15 mouse cellular contexts compared by ENCODE assay signal in the genomic region with DNA sequence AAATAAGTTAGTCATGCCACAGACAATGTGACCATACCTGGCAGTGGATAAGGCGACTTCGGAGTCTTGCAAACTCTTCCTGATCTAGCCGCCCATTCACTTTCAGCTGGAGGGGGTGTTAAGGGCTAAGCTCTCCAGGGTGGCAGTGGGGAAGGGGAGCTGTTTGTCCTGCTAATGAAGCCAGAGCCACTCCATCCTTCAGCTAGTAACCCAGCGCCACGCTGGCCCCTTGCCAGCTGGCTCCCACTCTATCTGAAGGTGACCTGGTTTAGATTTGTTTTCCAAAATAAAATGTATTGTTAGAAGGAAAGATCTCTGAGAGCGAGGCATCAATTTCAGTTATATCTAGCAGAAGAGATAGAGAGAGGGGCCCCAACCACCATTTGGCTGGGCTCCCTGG.
DNase-seq lines count a peak whose midpoint lies in the region; ATAC-seq and TF ChIP-seq lines count a peak whose summit lies in the region.
"Had no signal": no experiment of that assay in that cellular context is flagged by ENCODE, and none has a peak within 500 bp of the region (broad histone marks: within the 10 kb centered on the region; RNA-seq: fewer than 3 reads in every experiment).

No protein-coding gene starts in this region.

- H3K4me2 ChIP-seq in hindbrain, embryonic 11.5 days (replicated peaks; ENCODE audit: low read depth, low read length): no peak overlapping the region
- no peak overlapping the region for H3K4me2 ChIP-seq in hindbrain, postnatal 0 days (ENCODE audit: low read depth, low read length)
- no peak overlapping the region for H3K4me2 ChIP-seq in forebrain, postnatal 0 days (ENCODE audit: low read depth)
- H3K4me2 ChIP-seq: embryonic facial prominence, embryonic 15.5 days; heart, embryonic 11.5 days had no signal

- DNase-seq in hindbrain, embryonic 11.5 days (ENCODE audit: low spot score): no peak
- no peak for DNase-seq in hindbrain, embryonic 10.5 days (ENCODE audit: low spot score)
- DNase-seq in cerebellum, adult 11 months: peak; percentile 26
- peak; percentile 38 for DNase-seq in cerebellum, adult 9-11 months
- peak; percentile 64 for DNase-seq in hindbrain, postnatal 0 days (ENCODE audit: low spot score)
- no peak for DNase-seq in layer of hippocampus, postnatal 14 days (ENCODE audit: low spot score in 2 of 2)
- no peak for DNase-seq in forebrain, postnatal 0 days
- DNase-seq: liver, postnatal 0 days; lung, postnatal 4 days; right cerebral cortex, postnatal 4 days; thymus, adult 2 months had no signal

- H3K9ac ChIP-seq in hindbrain, embryonic 11.5 days (ENCODE audit: low read depth, low read length): no peak overlapping the region
- H3K9ac ChIP-seq in hindbrain, postnatal 0 days (replicated peaks; ENCODE audit: low read length): no peak overlapping the region
- H3K9ac ChIP-seq in forebrain, postnatal 0 days: no peak overlapping the region
- H3K9ac ChIP-seq: embryonic facial prominence, embryonic 15.5 days; liver, postnatal 0 days had no signal

- no peak for TF ChIP-seq CTCF in hindbrain, postnatal 0 days (IDR thresholded peaks at IDR 0.05; ENCODE audit: low read depth)
- no peak for TF ChIP-seq CTCF in forebrain, postnatal 0 days (IDR thresholded peaks at IDR 0.05; ENCODE audit: low read depth)

- H3K36me3 ChIP-seq in hindbrain, embryonic 11.5 days (ENCODE audit: control insufficient read depth, insufficient read depth, low read length): no peaks in the 10 kb centered on the region
- H3K36me3 ChIP-seq in hindbrain, embryonic 10.5 days: no peaks in the 10 kb centered on the region
- no peaks in the 10 kb centered on the region for H3K36me3 ChIP-seq in hindbrain, postnatal 0 days (ENCODE audit: insufficient read depth, low read length)
- no peaks in the 10 kb centered on the region for H3K36me3 ChIP-seq in forebrain, postnatal 0 days (ENCODE audit: insufficient read depth)
- H3K36me3 ChIP-seq: embryonic facial prominence, embryonic 15.5 days had no signal

- H3K27me3 ChIP-seq in hindbrain, embryonic 11.5 days (ENCODE audit: control insufficient read depth, insufficient read depth, low read length): no peaks in the 10 kb centered on the region
- no peaks in the 10 kb centered on the region for H3K27me3 ChIP-seq in hindbrain, embryonic 10.5 days (ENCODE audit: insufficient read depth, poor library complexity, severe bottlenecking)
- no peaks in the 10 kb centered on the region for H3K27me3 ChIP-seq in hindbrain, postnatal 0 days (ENCODE audit: insufficient read depth, low read length)
- no peaks in the 10 kb centered on the region for H3K27me3 ChIP-seq in forebrain, postnatal 0 days (ENCODE audit: insufficient read depth, low read length)
- H3K27me3 ChIP-seq: embryonic facial prominence, embryonic 15.5 days had no signal

- H3K4me1 ChIP-seq in hindbrain, embryonic 11.5 days (replicated peaks; ENCODE audit: control insufficient read depth, insufficient read depth, low read length): 0 out of 2 replicates have a peak, but pooled peaks cover 4% of the 10 kb centered on the region
- peaks cover 11% of the 10 kb centered on the region for H3K4me1 ChIP-seq in hindbrain, embryonic 10.5 days (replicated peaks)
- peaks cover 13% of the 10 kb centered on the region; the same call in 1 of the 2 replicates for H3K4me1 ChIP-seq in hindbrain, postnatal 0 days (ENCODE audit: insufficient read depth, low read length)
- no peaks in the 10 kb centered on the region for H3K4me1 ChIP-seq in forebrain, postnatal 0 days (ENCODE audit: insufficient read depth)
- H3K4me1 ChIP-seq: embryonic facial prominence, embryonic 15.5 days had no signal

- peak overlapping the region; percentile 40 for H3K27ac ChIP-seq in hindbrain, embryonic 11.5 days (ENCODE audit: low read depth, low read length)
- no peak overlapping the region for H3K27ac ChIP-seq in hindbrain, embryonic 10.5 days
- H3K27ac ChIP-seq in hindbrain, postnatal 0 days: peak overlapping the region; percentile 60; the same call in 1 of the 2 replicates
- H3K27ac ChIP-seq in forebrain, postnatal 0 days (ENCODE audit: low read depth, low read length): no peak overlapping the region
- H3K27ac ChIP-seq: embryonic facial prominence, embryonic 15.5 days had no signal

- H3K9me3 ChIP-seq in hindbrain, embryonic 11.5 days (ENCODE audit: control insufficient read depth, low read length): no peaks in the 10 kb centered on the region
- H3K9me3 ChIP-seq in hindbrain, embryonic 10.5 days: no peaks in the 10 kb centered on the region
- no peaks in the 10 kb centered on the region for H3K9me3 ChIP-seq in hindbrain, postnatal 0 days (ENCODE audit: low read length)
- no peaks in the 10 kb centered on the region for H3K9me3 ChIP-seq in forebrain, postnatal 0 days (ENCODE audit: low read length)
- H3K9me3 ChIP-seq: embryonic facial prominence, embryonic 15.5 days had no signal

- no peak for ATAC-seq in hindbrain, embryonic 11.5 days (ENCODE audit: low FRiP score)
- no peak for ATAC-seq in hindbrain, postnatal 0 days
- no peak for ATAC-seq in forebrain, postnatal 0 days
- ATAC-seq: forebrain, embryonic 14.5 days; intestine, postnatal 0 days; liver, postnatal 0 days had no signal

- H3K4me3 ChIP-seq in hindbrain, embryonic 11.5 days (ENCODE audit: low read depth, low read length): no peak overlapping the region
- H3K4me3 ChIP-seq in hindbrain, embryonic 10.5 days: no peak overlapping the region
- H3K4me3 ChIP-seq in hindbrain, postnatal 0 days (ENCODE audit: low read length): no peak overlapping the region
- no peak overlapping the region for H3K4me3 ChIP-seq in forebrain, postnatal 0 days (ENCODE audit: low read depth, low read length)
- H3K4me3 ChIP-seq: embryonic facial prominence, embryonic 15.5 days had no signal

- 47% methylated on average over 6 of the region's 6 CpGs for WGBS in hindbrain, embryonic 11.5 days
- WGBS in hindbrain, embryonic 10.5 days: 54% methylated on average over 6 of the region's 6 CpGs
- WGBS in hindbrain, postnatal 0 days: 48% methylated on average over 6 of the region's 6 CpGs
- 44% methylated on average over 6 of the region's 6 CpGs for WGBS in forebrain, postnatal 0 days

Comparison
In these comparisons a context has a peak if more than half of its experiments do, and no peak if none do; other contexts are left out.
1. DNase-seq: peak in cerebellum, adult 11 months (single experiment), cerebellum, adult 9-11 months (single experiment) and hindbrain, postnatal 0 days (single experiment); none in hindbrain, embryonic 11.5 days (single experiment), hindbrain, embryonic 10.5 days (single experiment), layer of hippocampus, postnatal 14 days (0 of 2) and forebrain, postnatal 0 days (single experiment).
2. H3K27ac ChIP-seq: peak in hindbrain, embryonic 11.5 days (single experiment) and hindbrain, postnatal 0 days (single experiment); none in hindbrain, embryonic 10.5 days (single experiment) and forebrain, postnatal 0 days (single experiment).